Mouse (Mus musculus) Muller cell, postnatal 12 days (primary cell): Measurements from ENCODE around the gene Ccdc171.
"Not testable (repeated sequence)": the region's sequence is repeated elsewhere in the genome, so short reads cannot be mapped to it uniquely, and the experiment has no call there.

ENCODE experiments used
- DNase-seq: peaks from one replicate; pipeline ENCODE4 v3.0.0-alpha.2; 2015; ENCODE audit errors: inconsistent ontology term

Ccdc171 gene

GRCm38 (mm10) chr4:83524843-83525689, at the start of gene Ccdc171:
TSS of gene Ccdc171 (plus strand) at chr4:83525545.
- peak; percentile 98 for DNase-seq

DNA sequence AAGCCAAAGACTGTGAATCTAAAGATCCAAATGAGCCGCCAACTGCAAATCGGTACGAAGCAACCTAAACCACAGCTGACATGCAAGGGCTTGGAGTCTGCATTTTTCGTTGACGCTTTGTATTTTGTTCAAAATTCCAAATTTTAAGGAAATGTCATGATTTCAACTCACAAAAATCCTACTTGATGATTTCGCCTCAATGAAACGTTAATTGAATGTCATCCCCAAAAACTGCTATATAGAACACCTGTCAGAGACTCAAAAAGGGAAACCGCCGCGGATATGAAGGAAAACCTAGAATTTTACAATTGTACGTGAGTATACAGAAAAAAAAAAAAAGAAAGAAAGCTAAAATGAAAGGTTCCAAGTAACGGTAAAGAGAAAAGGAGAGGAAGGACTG, 40.1 kb upstream of the Ccdc171 start:
- peak; percentile 19 for DNase-seq

DNA sequence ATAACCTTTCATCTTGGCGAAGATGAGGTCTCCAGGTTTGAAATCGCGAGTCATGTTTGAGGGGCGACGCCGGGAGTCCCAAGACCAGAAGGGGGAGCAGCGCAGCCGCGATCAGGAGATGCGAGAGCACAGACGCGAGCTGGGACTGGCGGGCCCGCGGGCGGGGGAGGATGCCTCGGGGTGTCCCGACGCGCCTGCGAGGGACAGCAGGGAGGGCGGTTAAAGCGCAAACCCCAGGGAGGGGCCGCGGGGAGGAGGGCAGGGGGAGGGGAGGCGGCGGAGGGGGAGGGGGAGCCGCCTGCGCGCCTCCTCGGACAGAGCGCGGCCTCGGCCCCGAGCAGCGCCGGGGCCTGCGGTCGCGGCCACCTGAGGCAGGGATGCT, 39.6 kb upstream of the Ccdc171 start:
- DNase-seq: peak; percentile 92

- DNase-seq: peak; percentile 95
Measured at GRCm38 (mm10) chr4:83486117-83486901, 39.0 kb upstream of the Ccdc171 start, which contains the start of gene Psip1. TSS of gene Psip1 (minus strand) at chr4:83486459.

GRCm38 (mm10) chr4:83489121-83489520, 36.2 kb upstream of the Ccdc171 start:
- no peak for DNase-seq

GRCm38 (mm10) chr4:83493112-83493511, 32.2 kb upstream of the Ccdc171 start:
- DNase-seq: no peak

DNA sequence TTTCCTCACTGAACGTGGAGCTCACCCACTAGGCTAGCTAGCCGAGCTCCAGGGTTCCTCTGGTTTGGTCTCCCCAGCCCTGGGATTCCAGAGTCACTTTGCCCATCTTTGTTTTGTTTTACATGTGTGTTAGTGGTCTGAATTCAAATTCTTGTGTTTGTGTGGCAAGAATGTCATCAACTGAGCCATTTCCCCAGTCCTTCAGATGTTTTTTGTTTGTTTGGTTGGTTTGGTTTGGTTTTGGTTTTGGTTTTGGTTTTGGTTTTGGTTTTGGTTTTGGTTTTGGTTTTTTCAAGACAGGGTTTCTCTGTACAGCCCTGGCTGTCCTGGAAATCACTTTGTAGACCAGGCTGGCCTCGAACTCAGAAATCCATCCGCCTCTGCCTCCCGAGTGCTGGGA, 28.3 kb upstream of the Ccdc171 start:
- DNase-seq: not testable (repeated sequence)

DNA sequence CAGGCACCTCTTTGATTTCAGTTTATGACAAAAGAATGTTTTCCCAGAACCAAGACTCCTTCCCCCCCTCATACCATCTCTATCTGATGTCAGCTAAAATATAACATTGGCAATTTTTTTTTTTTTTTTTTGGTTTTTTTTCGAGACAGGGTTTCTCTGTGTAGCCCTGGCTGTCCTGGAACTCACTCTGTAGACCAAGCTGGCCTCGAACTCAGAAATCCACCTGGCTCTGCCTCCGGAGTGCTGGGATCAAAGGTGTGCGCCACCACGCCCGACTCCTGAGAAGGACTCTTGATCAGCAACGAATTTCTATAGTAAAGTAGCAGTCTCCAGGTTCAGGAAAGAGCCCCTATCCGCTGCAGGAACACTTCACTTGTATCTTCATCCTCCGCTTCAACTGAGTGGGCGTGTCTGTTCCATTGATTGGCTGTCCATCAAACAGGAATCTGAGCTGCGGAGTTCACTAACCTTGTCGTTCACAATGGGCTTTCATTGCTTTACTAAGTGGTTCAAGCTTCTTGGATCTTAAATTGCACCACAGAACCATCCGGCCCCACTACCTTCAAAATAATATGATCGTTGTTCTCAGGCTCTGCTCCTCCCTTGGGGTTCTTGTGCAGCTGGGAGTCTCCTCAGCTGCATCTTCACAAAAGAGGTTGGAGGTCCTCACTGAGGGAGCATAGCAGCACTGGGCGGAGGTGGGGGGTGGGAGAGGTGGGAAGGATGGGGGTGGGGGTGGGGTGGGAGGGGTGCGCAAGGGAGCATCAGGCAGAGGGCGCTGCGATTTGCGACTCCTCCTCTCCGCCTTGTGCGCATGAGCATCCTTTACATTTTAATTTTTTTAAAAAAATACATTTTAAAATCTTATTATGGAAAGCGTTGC, 24.9 kb upstream of the Ccdc171 start:
- DNase-seq: no peak

DNA sequence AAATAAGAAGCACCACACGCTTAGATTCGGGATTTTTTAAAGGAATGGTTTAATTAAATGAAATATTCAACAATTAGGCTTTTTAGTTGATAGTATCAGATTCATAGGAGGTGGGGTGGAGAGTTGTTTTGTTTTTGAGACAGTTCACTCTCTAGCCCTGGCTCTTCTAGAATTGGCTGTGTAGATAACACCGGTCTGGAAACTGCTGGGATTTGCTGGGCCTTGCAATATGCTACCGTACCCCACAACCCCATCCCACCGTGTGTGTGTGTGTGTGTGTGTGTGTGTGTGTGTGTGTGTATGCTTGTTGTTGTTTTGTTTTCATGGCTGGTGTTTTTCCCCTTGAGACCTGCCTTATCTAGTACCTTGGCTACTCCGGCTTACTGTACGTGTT, 24.3 kb upstream of the Ccdc171 start:
- no peak for DNase-seq

GRCm38 (mm10) chr4:83509600-83509999, 15.7 kb upstream of the Ccdc171 start:
- no peak for DNase-seq

- no peak for DNase-seq
Measured at GRCm38 (mm10) chr4:83511083-83511482, 14.3 kb upstream of the Ccdc171 start.

- DNase-seq: no peak
Measured at GRCm38 (mm10) chr4:83512217-83512616, 13.1 kb upstream of the Ccdc171 start.

DNA sequence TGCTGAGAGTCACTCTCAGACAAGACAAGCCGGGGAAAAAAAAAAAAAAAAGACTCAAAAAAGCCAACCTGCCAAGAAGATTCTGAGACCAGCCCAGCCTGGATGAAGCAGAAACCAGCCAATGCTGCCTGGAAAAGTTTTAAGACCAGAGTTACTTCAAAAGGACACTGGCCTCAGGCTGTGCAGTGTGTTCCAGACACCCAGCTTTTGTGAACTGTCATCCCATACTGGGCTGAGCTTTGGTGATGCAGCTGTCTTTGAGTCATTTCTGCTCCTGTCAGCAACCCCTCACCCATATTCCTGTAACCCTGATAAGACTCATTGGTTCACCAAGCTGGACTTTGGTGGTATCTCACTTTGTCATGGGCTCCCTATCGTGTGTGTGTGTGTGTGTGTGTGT, 12.7 kb upstream of the Ccdc171 start:
- no peak for DNase-seq

DNA sequence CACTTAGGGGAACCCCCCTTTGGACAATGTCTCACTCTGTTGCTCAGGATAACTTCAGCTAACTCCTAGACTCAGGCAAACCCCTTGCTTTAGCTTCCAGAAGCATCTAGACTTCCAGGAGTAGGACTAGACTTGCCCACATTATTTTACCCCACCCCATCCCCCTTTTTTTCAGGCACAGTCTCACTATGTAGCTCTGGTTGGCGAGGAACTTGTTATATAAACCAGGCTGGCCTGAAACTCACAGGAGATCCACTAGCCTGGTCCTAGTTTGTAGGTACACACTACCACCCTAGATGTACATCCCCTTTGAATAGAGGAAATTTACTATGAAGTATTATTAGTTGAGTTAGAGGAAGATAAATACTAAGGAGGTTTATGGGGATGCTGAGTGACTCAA, 11.2 kb upstream of the Ccdc171 start:
- DNase-seq: no peak

DNA sequence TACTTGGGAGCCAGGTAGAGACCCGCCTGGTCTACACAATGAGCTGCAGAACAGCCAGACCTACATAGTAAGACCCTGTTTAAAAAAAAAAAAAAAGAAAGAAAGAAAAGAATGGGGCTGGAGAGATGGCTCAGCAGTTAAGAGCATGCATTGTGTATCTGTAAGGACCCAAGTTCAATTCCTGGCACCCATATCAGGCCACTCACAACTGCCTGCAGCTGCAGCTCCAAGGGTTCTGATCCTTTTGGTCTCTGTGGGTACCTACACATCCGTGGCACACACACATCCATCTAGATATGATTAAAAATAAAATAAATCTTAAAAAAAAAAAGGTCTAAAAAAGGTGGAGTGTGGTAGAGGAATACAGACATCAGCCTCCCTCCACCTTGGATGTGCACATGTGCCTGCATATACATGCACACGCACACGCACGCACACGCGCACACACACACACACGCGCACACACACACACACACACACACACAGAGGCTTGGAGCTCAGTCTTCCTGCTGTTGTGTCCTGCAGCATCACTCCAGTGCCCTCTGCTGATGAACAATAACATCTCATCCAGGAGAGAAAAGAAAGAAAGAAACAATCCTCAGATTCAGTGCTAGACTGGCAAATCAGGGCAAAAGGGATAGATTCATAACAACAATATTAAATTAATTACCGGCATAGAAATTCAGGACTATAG, 10.2 kb upstream of the Ccdc171 start:
- DNase-seq: no peak

DNA sequence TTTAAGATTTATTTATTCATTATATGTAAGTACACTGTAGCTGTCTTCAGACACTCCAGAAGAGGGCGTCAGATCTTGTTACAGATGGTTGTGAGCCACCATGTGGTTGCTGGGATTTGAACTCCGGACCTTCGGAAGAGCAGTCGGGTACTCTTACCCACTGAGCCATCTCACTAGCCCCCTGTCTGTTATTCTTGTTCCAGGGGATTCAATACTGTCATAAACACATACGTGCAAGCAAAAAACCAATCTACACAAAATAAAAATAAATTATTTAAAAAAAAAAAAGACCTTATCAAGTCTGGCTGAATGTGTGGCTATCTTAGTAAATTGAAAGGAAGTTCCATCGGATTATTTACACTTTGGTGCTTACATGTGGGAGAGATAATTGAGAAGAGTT, 9.2 kb upstream of the Ccdc171 start:
- not testable (repeated sequence) for DNase-seq

GRCm38 (mm10) chr4:83519148-83519547, 6.2 kb upstream of the Ccdc171 start:
- DNase-seq: no peak

GRCm38 (mm10) chr4:83519807-83520206, 5.5 kb upstream of the Ccdc171 start:
- no peak for DNase-seq

GRCm38 (mm10) chr4:83520308-83520707, 5.0 kb upstream of the Ccdc171 start:
- DNase-seq: no peak

- no peak for DNase-seq
Measured at GRCm38 (mm10) chr4:83522066-83522465, 3.3 kb upstream of the Ccdc171 start.

DNA sequence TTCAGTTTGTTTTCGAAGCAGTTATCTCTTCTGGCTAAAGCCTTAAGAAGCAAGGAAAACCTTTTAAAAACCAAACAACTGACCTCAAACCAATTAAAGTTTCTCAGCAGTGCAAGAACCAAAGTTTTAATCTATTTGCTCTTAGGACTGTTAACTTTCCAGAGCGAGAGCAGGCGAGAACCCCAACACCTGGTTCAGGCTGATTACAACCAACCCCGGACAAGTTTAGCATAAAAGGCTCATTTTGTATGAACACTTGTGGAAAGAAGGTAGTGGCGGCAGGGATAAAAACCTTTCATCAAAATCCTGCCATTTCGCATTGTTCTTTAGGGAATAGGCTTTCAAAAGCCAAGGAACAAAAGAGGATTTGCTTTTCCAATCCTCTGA, 896 bp upstream of the Ccdc171 start:
- DNase-seq: no peak
